Mouse (Mus musculus) liver, adult 2 months (tissue): ENCODE results near the gene Aktip.

Source experiments
- CTCF ChIP-seq: fragments of 200-500 bp; IDR thresholded peaks from 2 replicates; pipeline ENCODE4 v1.5.1; 2011; ENCODE audit warnings: low read depth, low read length, control low read depth
- POLR2A ChIP-seq: fragments of 200-500 bp; IDR thresholded peaks from 2 replicates; pipeline ENCODE4 v1.6.1; 2011; ENCODE audit warnings: low read length, control low read depth; ENCODE audit not compliant: insufficient read depth; ENCODE audit errors: extremely low read depth

- TF ChIP-seq CTCF (no peak), POLR2A (no peak)
These were observed 45.2 kb downstream of the Aktip start for GRCm38 (mm10) chr8:91154564-91154963.
